Mouse (Mus musculus) G1E-ER4 (cell line): ENCODE results near the gene Nlrc4. TPM values are rescaled to one million over a fixed set of nuclear protein-coding genes. Genes with fewer than 3 reads are reported as not detected.

Experiments
- GATA1 ChIP-seq: IDR thresholded peaks from one replicate; pipeline ENCODE4 v1.8.0; 2012; ENCODE audit warnings: low read length, inconsistent platforms
- polyA plus RNA-seq: library from polyadenylated mRNA; stranded (reverse); fragments of >175 nt; gene quantifications from 2 replicates; pipeline ENCODE4 v1.2.3, GENCODE M21; 2012

Nlrc4 gene
- polyA plus RNA-seq, result not detected in 2 replicates

- TF ChIP-seq GATA1, result no peak
These were observed at the start of gene Nlrc4 for GRCm38 (mm10) chr17:74458711-74459408. TSS of gene Nlrc4 (minus strand) at chr17:74459142.

- TF ChIP-seq GATA1, result no peak
These were observed 49.7 kb upstream of the Nlrc4 start for GRCm38 (mm10) chr17:74508600-74508999.

- TF ChIP-seq GATA1, result no peak
These were observed 49.0 kb upstream of the Nlrc4 start for GRCm38 (mm10) chr17:74507934-74508333.

- TF ChIP-seq GATA1, result no peak
These were observed 42.1 kb upstream of the Nlrc4 start for GRCm38 (mm10) chr17:74501085-74501484.

- TF ChIP-seq GATA1, result no peak
These were observed 41.3 kb upstream of the Nlrc4 start for GRCm38 (mm10) chr17:74500204-74500603.

- no peak for TF ChIP-seq GATA1
These were observed 32.6 kb upstream of the Nlrc4 start for GRCm38 (mm10) chr17:74491565-74491964.

GRCm38 (mm10) chr17:74489901-74490220 lies 30.9 kb upstream of the Nlrc4 start:
- no peak for TF ChIP-seq GATA1

GRCm38 (mm10) chr17:74489024-74489900 lies 30.3 kb upstream of the Nlrc4 start, which contains the start of gene Yipf4:
TSS of gene Yipf4 (plus strand) at chr17:74489493.
- no peak for TF ChIP-seq GATA1

GRCm38 (mm10) chr17:74480361-74481069 lies 21.6 kb upstream of the Nlrc4 start:
- no peak for TF ChIP-seq GATA1

GRCm38 (mm10) chr17:74463510-74463909 lies 4.6 kb upstream of the Nlrc4 start:
- no peak for TF ChIP-seq GATA1

- no peak for TF ChIP-seq GATA1
These were observed 817 bp downstream of the Nlrc4 start for GRCm38 (mm10) chr17:74457972-74458677.

GRCm38 (mm10) chr17:74456825-74457224 lies 2.1 kb downstream of the Nlrc4 start:
- TF ChIP-seq GATA1, result no peak

GRCm38 (mm10) chr17:74455426-74455825 lies 3.5 kb downstream of the Nlrc4 start:
- no peak for TF ChIP-seq GATA1

GRCm38 (mm10) chr17:74454660-74455059 lies 4.3 kb downstream of the Nlrc4 start:
- TF ChIP-seq GATA1, result no peak

- TF ChIP-seq GATA1, result no peak
These were observed 5.0 kb downstream of the Nlrc4 start for GRCm38 (mm10) chr17:74453928-74454327.
